Mouse (Mus musculus) forebrain, embryonic 10.5 days (tissue): Measurements from ENCODE around the gene BC028528. TPM values are rescaled to one million over a fixed set of nuclear protein-coding genes. Genes with fewer than 3 reads are reported as not detected.

ENCODE experiments used
- polyA plus RNA-seq: library from polyadenylated mRNA; unstranded; fragments of >200 nt; fragmentation: Nextera tagmentation; extraction: Ambion mirVana; gene quantifications from 2 replicates; pipeline ENCODE4 v1.2.1, GENCODE M21; 2016

BC028528 gene
- polyA plus RNA-seq, 1 experiment from 2014 or later, result 7.2 TPM

Other genes starting within 250 kb of the BC028528 start
- gene Mcl1, start 233.2 kb downstream of the BC028528 start, polyA plus RNA-seq, result 42.1 and 42.9 TPM in 2 replicates
- gene Adamtsl4, start 204.1 kb downstream of the BC028528 start, polyA plus RNA-seq, result 0.84 and 1.6 TPM in 2 replicates
- gene Ecm1, start 152.4 kb downstream of the BC028528 start, polyA plus RNA-seq, result 11.1 and 12.4 TPM in 2 replicates
- gene Tars2, start 131.8 kb downstream of the BC028528 start, polyA plus RNA-seq, result 76.5 and 76.9 TPM in 2 replicates
- 21.1 and 22.3 TPM in 2 replicates for gene Rprd2, start 73.1 kb downstream of the BC028528 start, polyA plus RNA-seq
- gene Prpf3, start 36.1 kb downstream of the BC028528 start, polyA plus RNA-seq, result 71.3 and 78.1 TPM in 2 replicates
- 353 TPM in 2 replicates for gene Mrps21, start 20.5 kb downstream of the BC028528 start, polyA plus RNA-seq
- 9.1 and 11.8 TPM in 2 replicates for gene Ciart, start 9.8 kb downstream of the BC028528 start, polyA plus RNA-seq
- 28.7 and 29.2 TPM in 2 replicates for gene Aph1a, start 2.0 kb upstream of the BC028528 start, polyA plus RNA-seq
- gene Car14, start 12.7 kb upstream of the BC028528 start, polyA plus RNA-seq, result 98.8 and 119 TPM in 2 replicates
- 421 and 423 TPM in 2 replicates for gene Anp32e, start 37.2 kb upstream of the BC028528 start, polyA plus RNA-seq
- 66.0 and 69.1 TPM in 2 replicates for gene Plekho1, start 104.0 kb upstream of the BC028528 start, polyA plus RNA-seq
- 24.1 and 28.0 TPM in 2 replicates for gene Vps45, start 166.5 kb upstream of the BC028528 start, polyA plus RNA-seq
- gene Otud7b, start 212.5 kb upstream of the BC028528 start, polyA plus RNA-seq, result 14.1 and 20.8 TPM in 2 replicates